Mouse (Mus musculus) kidney, adult 2 months (tissue): ENCODE results near the gene Bpifb9b. TPM values are rescaled to one million over a fixed set of nuclear protein-coding genes. Genes with fewer than 3 reads are reported as not detected.
A peak's percentile ranks its signal among the peaks of the same experiment; 100 is the strongest.
"Not testable (repeated sequence)": the region's sequence is repeated elsewhere in the genome, so short reads cannot be mapped to it uniquely, and the experiment has no call there.

ENCODE experiments used
- DNase-seq: peaks from one replicate; pipeline ENCODE4 v3.0.0; 2021
- H3K27ac ChIP-seq: fragments of 200-500 bp; 2 replicates; pipeline ENCODE4 v1.5.1; 2012; ENCODE audit warnings: low read depth, low read length, control low read depth, inconsistent platforms; ENCODE audit not compliant: insufficient read depth
- H3K27me3 ChIP-seq: fragments of 200-500 bp; replicated peaks from 2 replicates; pipeline ENCODE4 v1.6.1; 2012; ENCODE audit warnings: mild to moderate bottlenecking, moderate library complexity, low read length, inconsistent platforms; ENCODE audit not compliant: control insufficient read depth, insufficient read depth
- H3K36me3 ChIP-seq: fragments of 200-500 bp; 2 replicates; pipeline ENCODE4 v1.6.1; 2012; ENCODE audit warnings: mild to moderate bottlenecking, moderate library complexity, low read length, inconsistent platforms; ENCODE audit not compliant: control insufficient read depth, insufficient read depth
- H3K4me1 ChIP-seq: fragments of 200-500 bp; 2 replicates; pipeline ENCODE4 v1.6.1; 2011; ENCODE audit warnings: low read length; ENCODE audit not compliant: control insufficient read depth, insufficient read depth
- H3K4me3 ChIP-seq: fragments of 200-500 bp; 2 replicates; pipeline ENCODE4 v1.5.1; 2011; ENCODE audit warnings: mild to moderate bottlenecking, low read depth, low read length, control low read depth; ENCODE audit not compliant: insufficient read depth
- CTCF ChIP-seq: fragments of 200-500 bp; conservative IDR thresholded peaks from 2 replicates; pipeline ENCODE4 v1.5.1; 2011; ENCODE audit warnings: low read depth, mild to moderate bottlenecking, control low read depth, low read length, moderate library complexity, mixed read lengths; ENCODE audit not compliant: insufficient read depth, insufficient read length
- POLR2A ChIP-seq: fragments of 200-500 bp; IDR thresholded peaks from one replicate; pipeline ENCODE4 v1.6.1; 2011; ENCODE audit warnings: low read depth, low read length, control low read depth
- WGBS: fragments of 180-500 bp; shearing (Covaris S2); methylation state at CpG from one replicate; pipeline ENCODE4 v1.1.7; 2018; 5-methylcytosine and 5-hydroxymethylcytosine counted together
- polyA plus RNA-seq: library from polyadenylated mRNA; depleted of rRNA; stranded (reverse); fragments of >200 nt; gene quantifications from 2 replicates; pipeline ENCODE4 v1.2.3, GENCODE M21; 2012; rRNA removed

Gene Bpifb9b
- not detected in 2 replicates for polyA plus RNA-seq

DNA sequence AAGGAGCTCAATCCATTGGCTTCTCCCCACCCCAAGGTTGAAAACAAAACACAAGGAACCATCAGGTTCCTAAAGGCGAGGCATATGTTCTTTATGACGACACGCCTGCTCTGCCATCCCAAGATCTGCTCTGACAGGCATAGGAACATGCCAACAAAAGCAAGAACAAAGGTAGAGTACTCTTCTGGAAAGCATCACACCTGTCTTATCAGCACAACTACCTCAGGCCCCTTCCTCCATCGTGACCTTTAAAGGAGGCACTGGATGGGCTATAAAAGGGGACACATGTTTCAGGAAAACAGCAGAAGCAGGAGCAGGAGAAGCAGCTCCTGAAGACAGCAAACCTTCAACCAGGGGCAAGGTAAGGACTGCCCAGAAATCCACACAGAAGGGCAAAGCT, at the start of gene Bpifb9b:
TSS of gene Bpifb9b (plus strand) at position 301 of the 400 bp plus-strand sequence.
- not testable (repeated sequence) for H3K27ac ChIP-seq, DNase-seq, H3K36me3 ChIP-seq, H3K27me3 ChIP-seq, H3K4me3 ChIP-seq, H3K4me1 ChIP-seq
- WGBS = 87% methylated on average over 4 of the region's 4 CpGs

GRCm38 (mm10) chr2:154257554-154257953, 49.5 kb upstream of the Bpifb9b start, which contains the start of gene Bpifb9a:
Gene Bpifb9a, plus strand, starts transcription at chr2:154257854.
- not testable (repeated sequence) for H3K27ac ChIP-seq, DNase-seq, H3K4me3 ChIP-seq, H3K27me3 ChIP-seq, H3K4me1 ChIP-seq, H3K36me3 ChIP-seq
- 85% methylated on average over 5 of the region's 5 CpGs for WGBS

DNA sequence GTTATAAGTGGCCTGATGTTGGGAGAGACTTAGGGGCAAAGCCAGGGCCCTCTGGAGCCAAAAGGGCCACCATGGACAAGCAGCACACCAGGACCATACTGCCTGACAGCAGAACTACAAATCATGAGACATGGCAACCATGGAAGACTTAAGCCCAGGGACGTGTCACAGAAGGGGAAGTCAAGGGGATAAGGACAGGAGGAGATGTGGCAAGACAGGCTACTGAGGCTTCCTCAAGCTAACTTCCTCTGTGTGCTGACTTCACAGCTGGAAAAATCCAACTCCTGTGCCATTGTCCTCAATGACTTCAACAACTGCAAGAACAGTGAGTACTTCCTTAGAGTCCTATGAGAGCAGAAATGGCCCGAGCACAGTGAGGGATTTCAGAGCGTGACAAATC, 42.6 kb upstream of the Bpifb9b start:
- DNase-seq, H3K27ac ChIP-seq, H3K36me3 ChIP-seq, H3K4me1 ChIP-seq, H3K4me3 ChIP-seq, H3K27me3 ChIP-seq: not testable (repeated sequence)
- WGBS = 69% methylated on average over 3 of the region's 3 CpGs

GRCm38 (mm10) chr2:154291866-154292265, 15.2 kb upstream of the Bpifb9b start:
- H3K36me3 ChIP-seq, DNase-seq, H3K4me3 ChIP-seq, H3K27ac ChIP-seq, H3K4me1 ChIP-seq, H3K27me3 ChIP-seq: not testable (repeated sequence)
- 63% methylated on average over 3 of the region's 3 CpGs for WGBS

DNA sequence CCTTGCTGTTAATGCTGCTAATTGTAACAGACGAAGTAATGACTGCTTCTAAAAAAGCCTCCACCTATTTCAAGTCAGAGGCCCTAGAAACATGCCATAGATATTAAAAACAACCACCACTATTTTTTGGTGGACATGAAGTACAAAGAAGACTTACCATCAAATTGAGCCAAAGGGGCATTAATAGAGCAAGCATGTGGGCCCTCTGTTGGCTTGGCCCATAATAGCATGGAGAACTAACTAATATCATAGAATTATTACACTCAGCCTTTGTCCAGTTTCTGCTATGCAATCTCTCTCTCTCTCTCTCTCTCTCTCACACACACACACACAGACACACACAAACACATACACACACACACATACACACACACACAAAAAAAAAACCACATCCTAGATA, 14.2 kb upstream of the Bpifb9b start:
- WGBS = 83% methylated on average over 1 of the region's 1 CpGs
- Histone ChIP-seq H3K4me1 (no peaks in the 10 kb centered on the region), H3K36me3 (no peaks in the 10 kb centered on the region), H3K4me3 (no peak overlapping the region), H3K27me3 (no peaks in the 10 kb centered on the region), H3K27ac (no peak overlapping the region)
- no peak for TF ChIP-seq CTCF
- no peak for DNase-seq

- not testable (repeated sequence) for H3K27me3 ChIP-seq, H3K36me3 ChIP-seq, H3K4me3 ChIP-seq, H3K4me1 ChIP-seq, H3K27ac ChIP-seq
- 2% methylated on average over 10 of the region's 10 CpGs for WGBS
- peak; percentile 42 for DNase-seq
- peak; percentile 50 for TF ChIP-seq CTCF
Observed at GRCm38 (mm10) chr2:154294746-154295145, 12.3 kb upstream of the Bpifb9b start.

- Histone ChIP-seq H3K36me3 (no peaks in the 10 kb centered on the region), H3K4me3 (no peak overlapping the region), H3K27me3 (no peaks in the 10 kb centered on the region), H3K4me1 (no peaks in the 10 kb centered on the region), H3K27ac (no peak overlapping the region)
- 52% methylated on average over 1 of the region's 1 CpGs for WGBS
- DNase-seq = peak; percentile 57
- TF ChIP-seq POLR2A (no peak), CTCF (peak; percentile 85)
Observed at GRCm38 (mm10) chr2:154300496-154300895, 6.5 kb upstream of the Bpifb9b start.

DNA sequence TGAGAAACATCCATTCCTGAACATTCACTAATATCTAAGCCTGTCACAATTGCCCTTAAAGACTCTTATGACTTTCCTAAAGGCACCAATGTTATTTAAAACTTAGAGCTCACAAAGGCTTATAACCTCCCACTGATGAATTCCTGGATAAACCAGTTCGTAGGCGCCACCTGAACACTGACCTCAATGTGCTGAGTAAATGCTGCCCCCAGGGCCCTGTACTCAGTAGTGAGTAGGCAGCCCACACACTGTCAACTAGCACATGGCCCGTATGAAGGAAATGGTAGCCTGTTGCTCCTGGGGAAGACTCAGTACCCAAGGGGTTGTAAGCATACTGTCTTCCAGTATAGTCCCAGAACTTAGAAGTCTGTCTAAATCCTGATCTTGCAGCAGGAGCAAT, 5.3 kb upstream of the Bpifb9b start:
- Histone ChIP-seq H3K27me3 (no peaks in the 10 kb centered on the region), H3K4me3 (no peak overlapping the region), H3K4me1 (no peaks in the 10 kb centered on the region), H3K36me3 (no peaks in the 10 kb centered on the region), H3K27ac (no peak overlapping the region)
- DNase-seq = peak; percentile 5
- 70% methylated on average over 3 of the region's 3 CpGs for WGBS
- TF ChIP-seq CTCF (no peak), POLR2A (no peak)

DNA sequence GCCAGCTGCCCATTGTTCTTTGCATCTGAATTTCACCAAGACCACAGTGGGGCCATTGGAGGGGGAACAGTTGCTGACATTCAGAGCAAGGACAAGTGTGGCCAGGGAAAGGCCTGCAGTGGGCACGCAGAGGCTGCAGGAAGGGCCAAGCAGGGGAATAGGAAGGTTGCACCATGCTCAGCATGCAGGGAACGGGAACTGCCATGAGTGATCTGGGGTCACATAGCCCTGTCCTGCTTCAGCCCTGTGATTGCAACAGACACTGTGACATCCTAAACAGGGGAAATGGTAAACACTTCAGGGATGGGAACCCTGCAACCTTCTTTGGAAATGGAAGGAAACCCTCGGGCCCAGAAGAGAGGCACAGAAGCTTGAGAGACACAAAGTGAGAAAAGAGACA, 2.4 kb upstream of the Bpifb9b start:
- H3K4me3 ChIP-seq, H3K4me1 ChIP-seq, H3K36me3 ChIP-seq, H3K27me3 ChIP-seq, H3K27ac ChIP-seq, DNase-seq: not testable (repeated sequence)
- 67% methylated on average over 1 of the region's 3 CpGs for WGBS

- not testable (repeated sequence) for H3K4me3 ChIP-seq, DNase-seq, H3K27me3 ChIP-seq, H3K27ac ChIP-seq, H3K4me1 ChIP-seq, H3K36me3 ChIP-seq
- WGBS = 76% methylated on average over 5 of the region's 5 CpGs
Observed at GRCm38 (mm10) chr2:154313771-154314170, 6.7 kb downstream of the Bpifb9b start.
